Mouse (Mus musculus): ENCODE measurements at regions not wholly inside any gene's neighbourhood (a gene's known extent, or its start where the extent isn't known, plus 50 kb on each side); places are given as distances from the start of the nearest gene placed in this dataset.
"Not testable (repeated sequence)": the region's sequence is repeated elsewhere in the genome, so short reads cannot be mapped to it uniquely, and the experiment has no call there.

GRCm38 (mm10) chr14:48585820-48586219 is 87.8 kb downstream of the Otx2 start:
- no peaks in the 10 kb centered on the region for H3K9me3 ChIP-seq (ENCODE audit: low read depth, low read length)
- H3K9ac ChIP-seq: no peak overlapping the region
- H3K4me2 ChIP-seq: no peak overlapping the region
- no peak for ATAC-seq (ENCODE audit: insufficient read depth)
- no peak for TF ChIP-seq CTCF (IDR thresholded peaks at IDR 0.05; ENCODE audit: low read depth)
- no peaks in the 10 kb centered on the region for H3K4me1 ChIP-seq (ENCODE audit: insufficient read depth)
- 87% methylated on average over 3 of the region's 3 CpGs for WGBS
- DNase-seq: no peak
- H3K4me3 ChIP-seq (ENCODE audit: low read depth, low read length): no peak overlapping the region
- H3K36me3 ChIP-seq (ENCODE audit: insufficient read depth): no peaks in the 10 kb centered on the region
- no peaks in the 10 kb centered on the region for H3K27me3 ChIP-seq (ENCODE audit: insufficient read depth, low read length)
- no peak overlapping the region for H3K27ac ChIP-seq (ENCODE audit: low read depth)

GRCm38 (mm10) chr14:48584571-48584970 is 89.0 kb downstream of the Otx2 start:
- H3K9ac ChIP-seq: no peak overlapping the region
- no peak for ATAC-seq (ENCODE audit: insufficient read depth)
- no peak overlapping the region for H3K4me2 ChIP-seq
- TF ChIP-seq CTCF (IDR thresholded peaks at IDR 0.05; ENCODE audit: low read depth): no peak
- no peak overlapping the region for H3K4me3 ChIP-seq (ENCODE audit: low read depth, low read length)
- WGBS: 41% methylated on average over 3 of the region's 3 CpGs
- no peaks in the 10 kb centered on the region for H3K27me3 ChIP-seq (ENCODE audit: insufficient read depth, low read length)
- H3K4me1 ChIP-seq (ENCODE audit: insufficient read depth): no peaks in the 10 kb centered on the region
- no peak for DNase-seq
- no peak overlapping the region for H3K27ac ChIP-seq (ENCODE audit: low read depth)
- H3K36me3 ChIP-seq (ENCODE audit: insufficient read depth): no peaks in the 10 kb centered on the region
- H3K9me3 ChIP-seq (ENCODE audit: low read depth, low read length): no peaks in the 10 kb centered on the region

GRCm38 (mm10) chr14:48583516-48583915 is 90.1 kb downstream of the Otx2 start:
- Histone ChIP-seq H3K9me3 (ENCODE audit: low read depth, low read length) (no peaks in the 10 kb centered on the region), H3K27ac (ENCODE audit: low read depth) (no peak overlapping the region), H3K9ac (no peak overlapping the region), H3K4me1 (ENCODE audit: insufficient read depth) (no peaks in the 10 kb centered on the region), H3K27me3 (ENCODE audit: insufficient read depth, low read length) (no peaks in the 10 kb centered on the region), H3K4me2 (no peak overlapping the region), H3K36me3 (ENCODE audit: insufficient read depth) (no peaks in the 10 kb centered on the region), H3K4me3 (ENCODE audit: low read depth, low read length) (no peak overlapping the region)
- TF ChIP-seq CTCF (IDR thresholded peaks at IDR 0.05; ENCODE audit: low read depth): no peak
- ATAC-seq (ENCODE audit: insufficient read depth) (no peak), DNase-seq (no peak)
- 80% methylated on average over 3 of the region's 3 CpGs for WGBS

GRCm38 (mm10) chr14:48582080-48582479 is 91.5 kb downstream of the Otx2 start:
- no peak for ATAC-seq (ENCODE audit: insufficient read depth)
- peak; percentile 34 for TF ChIP-seq CTCF (IDR thresholded peaks at IDR 0.05; ENCODE audit: low read depth)
- Histone ChIP-seq H3K9ac (no peak overlapping the region), H3K36me3 (ENCODE audit: insufficient read depth) (no peaks in the 10 kb centered on the region), H3K9me3 (ENCODE audit: low read depth, low read length) (no peaks in the 10 kb centered on the region), H3K27me3 (ENCODE audit: insufficient read depth, low read length) (no peaks in the 10 kb centered on the region), H3K27ac (ENCODE audit: low read depth) (no peak overlapping the region), H3K4me1 (ENCODE audit: insufficient read depth) (no peaks in the 10 kb centered on the region), H3K4me2 (no peak overlapping the region), H3K4me3 (ENCODE audit: low read depth, low read length) (no peak overlapping the region)
- DNase-seq: peak; percentile 36
- WGBS: 85% methylated on average over 1 of the region's 1 CpGs

GRCm38 (mm10) chr14:48581308-48581707 is 92.3 kb downstream of the Otx2 start:
- not testable (repeated sequence) for H3K27me3 ChIP-seq (ENCODE audit: insufficient read depth, low read length); H3K27ac ChIP-seq (ENCODE audit: low read depth)
- 27% methylated on average over 2 of the region's 2 CpGs for WGBS

GRCm38 (mm10) chr14:48580396-48580795 is 93.2 kb downstream of the Otx2 start:
- no peak for DNase-seq

More at GRCm38 (mm10) chr14:48581308-48581707, 92.3 kb downstream of the Otx2 start:
- not testable (repeated sequence) for H3K9ac ChIP-seq; H3K4me3 ChIP-seq (ENCODE audit: low read depth, low read length); H3K9me3 ChIP-seq (ENCODE audit: low read depth, low read length); ATAC-seq (ENCODE audit: insufficient read depth); H3K4me2 ChIP-seq; H3K4me1 ChIP-seq (ENCODE audit: insufficient read depth); H3K36me3 ChIP-seq (ENCODE audit: insufficient read depth); DNase-seq

GRCm38 (mm10) chr14:48579985-48580384 is 93.6 kb downstream of the Otx2 start:
- H3K27ac ChIP-seq (ENCODE audit: low read depth): no peak overlapping the region
- H3K4me1 ChIP-seq (ENCODE audit: insufficient read depth): no peaks in the 10 kb centered on the region
- H3K27me3 ChIP-seq (ENCODE audit: insufficient read depth, low read length): no peaks in the 10 kb centered on the region
- TF ChIP-seq CTCF (IDR thresholded peaks at IDR 0.05; ENCODE audit: low read depth): no peak
- no peak for ATAC-seq (ENCODE audit: insufficient read depth)
- no peaks in the 10 kb centered on the region for H3K36me3 ChIP-seq (ENCODE audit: insufficient read depth)
- H3K4me2 ChIP-seq: no peak overlapping the region
- no peaks in the 10 kb centered on the region for H3K9me3 ChIP-seq (ENCODE audit: low read depth, low read length)
- H3K9ac ChIP-seq: no peak overlapping the region
- WGBS: 84% methylated on average over 5 of the region's 5 CpGs
- DNase-seq: no peak
- no peak overlapping the region for H3K4me3 ChIP-seq (ENCODE audit: low read depth, low read length)

More at GRCm38 (mm10) chr14:48580396-48580795, 93.2 kb downstream of the Otx2 start:
- Histone ChIP-seq H3K9me3 (ENCODE audit: low read depth, low read length) (no peaks in the 10 kb centered on the region), H3K4me2 (no peak overlapping the region), H3K27ac (ENCODE audit: low read depth) (no peak overlapping the region), H3K9ac (no peak overlapping the region), H3K27me3 (ENCODE audit: insufficient read depth, low read length) (no peaks in the 10 kb centered on the region), H3K4me3 (ENCODE audit: low read depth, low read length) (no peak overlapping the region), H3K4me1 (ENCODE audit: insufficient read depth) (no peaks in the 10 kb centered on the region), H3K36me3 (ENCODE audit: insufficient read depth) (no peaks in the 10 kb centered on the region)
- no peak for TF ChIP-seq CTCF (IDR thresholded peaks at IDR 0.05; ENCODE audit: low read depth)
- 25% methylated on average over 9 of the region's 9 CpGs for WGBS
- ATAC-seq (ENCODE audit: insufficient read depth): no peak

Data from lung, embryonic 14.5 days (tissue).